Mouse (Mus musculus) lung, postnatal 0 days (tissue): ENCODE data around the gene Ccr3.

Experiments
- CTCF ChIP-seq: IDR thresholded peaks from 2 replicates; pipeline ENCODE4 v1.5.1; 2016; ENCODE audit warnings: antibody characterized with exemption, mild to moderate bottlenecking
- EP300 ChIP-seq: IDR thresholded peaks from 2 replicates; pipeline ENCODE4 v1.6.1; 2016; ENCODE audit warnings: antibody characterized with exemption, mild to moderate bottlenecking, control low read depth

GRCm38 (mm10) chr9:124037707-124038106 lies 15.9 kb downstream of the Ccr3 start:
- TF ChIP-seq CTCF, result no peak
- TF ChIP-seq EP300, result no peak
